Mouse (Mus musculus) heart, postnatal 25 days (tissue): Measurements from ENCODE around the gene Ksr1. TPM values are rescaled to one million over a fixed set of nuclear protein-coding genes. Genes with fewer than 3 reads are reported as not detected.

Experiments used
- DNase-seq: peaks from one replicate; pipeline ENCODE4 v3.0.0; 2022; ENCODE audit warnings: low spot score
- intact Hi-C: fragments of 180-260 bp; cut with DNase I; formaldehyde crosslinking; loops from one replicate; pipeline ENCODE4 v1.15.1; 2025
- total RNA-seq, 2 experiments: library from RNA; stranded (reverse); gene quantifications; 2 replicates each; pipeline ENCODE4 v1.2.3; 2021

The Ksr1 gene
- total RNA-seq, 2 experiments from 2014 or later: 7.3 TPM

GRCm38 (mm10) chr11:79131949-79132411 is 14.2 kb downstream of the Ksr1 start:
- no peak for DNase-seq
- intact Hi-C loops: no loop called here

GRCm38 (mm10) chr11:79129388-79130356 is 16.5 kb downstream of the Ksr1 start:
- intact Hi-C loops: no loop called here
- DNase-seq: no peak

- no peak for DNase-seq
- intact Hi-C loops: no loop called here
Observed at GRCm38 (mm10) chr11:79128233-79128632, 18.0 kb downstream of the Ksr1 start.

- no peak for DNase-seq
- intact Hi-C loops: no loop called here
Observed at GRCm38 (mm10) chr11:79126963-79127362, 19.2 kb downstream of the Ksr1 start.

- DNase-seq: no peak
- intact Hi-C loops: no loop called here
Observed at GRCm38 (mm10) chr11:79125775-79126174, 20.4 kb downstream of the Ksr1 start.

GRCm38 (mm10) chr11:79122556-79122955 is 23.7 kb downstream of the Ksr1 start:
- intact Hi-C loops: no loop called here
- DNase-seq: no peak

GRCm38 (mm10) chr11:79120087-79120486 is 26.1 kb downstream of the Ksr1 start:
- DNase-seq: no peak
- intact Hi-C loops: no loop called here

GRCm38 (mm10) chr11:79118918-79119377 is 27.3 kb downstream of the Ksr1 start:
- intact Hi-C loops: no loop called here

GRCm38 (mm10) chr11:79116665-79117064 is 29.5 kb downstream of the Ksr1 start:
- intact Hi-C loops: no loop called here
- no peak for DNase-seq

More at GRCm38 (mm10) chr11:79118918-79119377, 27.3 kb downstream of the Ksr1 start:
- no peak for DNase-seq

- DNase-seq: no peak
- intact Hi-C loops: no loop called here
Observed at GRCm38 (mm10) chr11:79115659-79116058, 30.5 kb downstream of the Ksr1 start.

- intact Hi-C loops: no loop called here
Observed at GRCm38 (mm10) chr11:79114061-79114460, 32.1 kb downstream of the Ksr1 start.

GRCm38 (mm10) chr11:79113397-79113796 is 32.8 kb downstream of the Ksr1 start:
- DNase-seq: no peak
- intact Hi-C loops: no loop called here

More at GRCm38 (mm10) chr11:79114061-79114460, 32.1 kb downstream of the Ksr1 start:
- DNase-seq: no peak

- intact Hi-C loops: no loop called here
- no peak for DNase-seq
Observed at GRCm38 (mm10) chr11:79112559-79113302, 33.5 kb downstream of the Ksr1 start.

GRCm38 (mm10) chr11:79111864-79112558 is 34.2 kb downstream of the Ksr1 start:
- intact Hi-C loops: no loop called here

GRCm38 (mm10) chr11:79110446-79110845 is 35.8 kb downstream of the Ksr1 start:
- intact Hi-C loops: no loop called here
- DNase-seq: no peak

More at GRCm38 (mm10) chr11:79111864-79112558, 34.2 kb downstream of the Ksr1 start:
- no peak for DNase-seq

- intact Hi-C loops: no loop called here
Observed at GRCm38 (mm10) chr11:79107934-79108333, 38.3 kb downstream of the Ksr1 start.

GRCm38 (mm10) chr11:79104998-79105397 is 41.2 kb downstream of the Ksr1 start:
- no peak for DNase-seq
- intact Hi-C loops: no loop called here

More at GRCm38 (mm10) chr11:79107934-79108333, 38.3 kb downstream of the Ksr1 start:
- no peak for DNase-seq

GRCm38 (mm10) chr11:79104538-79104937 is 41.7 kb downstream of the Ksr1 start:
- DNase-seq: no peak
- intact Hi-C loops: no loop called here

- no peak for DNase-seq
- intact Hi-C loops: no loop called here
Observed at GRCm38 (mm10) chr11:79104096-79104495, 42.1 kb downstream of the Ksr1 start.

GRCm38 (mm10) chr11:79103461-79103869 is 42.7 kb downstream of the Ksr1 start:
- intact Hi-C loops: no loop called here
- DNase-seq: no peak
